8 mouse cellular contexts compared by ENCODE assay signal in genomic region chr8:105217926-105218522, GRCm38 (mm10). TPM values are rescaled to one million over a fixed set of nuclear protein-coding genes. Genes with fewer than 3 reads are reported as not detected.
DNase-seq lines count a peak whose midpoint lies in the region; ATAC-seq and TF ChIP-seq lines count a peak whose summit lies in the region.
"Had no signal": no experiment of that assay in that cellular context is flagged by ENCODE, and none has a peak within 500 bp of the region (broad histone marks: within the 10 kb centered on the region; RNA-seq: fewer than 3 reads in every experiment).

No protein-coding gene starts in this region.

- no peaks in the 10 kb centered on the region for H3K9me3 ChIP-seq in ES-Bruce4 (replicated peaks; ENCODE audit: control insufficient read depth, insufficient read depth, low read length, poor library complexity, severe bottlenecking)
- no peaks in the 10 kb centered on the region for H3K9me3 ChIP-seq in hindbrain, embryonic 15.5 days
- H3K9me3 ChIP-seq: stomach, embryonic 15.5 days had no signal

- H3K27me3 ChIP-seq in ES-Bruce4 (ENCODE audit: control insufficient read depth, insufficient read depth, low read length, poor library complexity, severe bottlenecking) = no peaks in the 10 kb centered on the region
- H3K27me3 ChIP-seq in hindbrain, embryonic 15.5 days = no peaks in the 10 kb centered on the region
- H3K27me3 ChIP-seq: stomach, embryonic 15.5 days had no signal

- peak; percentile 81 for DNase-seq in layer of hippocampus, adult 9-10 months (ENCODE audit: low spot score)
- DNase-seq in layer of hippocampus, postnatal 36 days = no peak
- peak; percentile 75 for DNase-seq in ZHBTc4 (ENCODE audit: low read depth, low spot score)
- DNase-seq in retina, adult 2 months (ENCODE audit: low read depth, low spot score) = peak; percentile 34
- DNase-seq in frontal cortex, postnatal 25 days (ENCODE audit: low spot score in 2 of 2) = no peak

- 86% methylated on average over 5 of the region's 5 CpGs for WGBS in hindbrain, embryonic 15.5 days

- H3K4me1 ChIP-seq in ES-Bruce4 (ENCODE audit: control insufficient read depth, insufficient read depth, low read length) = no peaks in the 10 kb centered on the region
- H3K4me1 ChIP-seq in hindbrain, embryonic 15.5 days (replicated peaks) = no peaks in the 10 kb centered on the region
- H3K4me1 ChIP-seq: stomach, embryonic 15.5 days had no signal

- no peak for TF ChIP-seq EP300 in ES-Bruce4 (IDR thresholded peaks at IDR 0.05; ENCODE audit: insufficient read depth, low read depth, low read length)

- peak; percentile 68; the same call in 1 of the 2 replicates for ATAC-seq in hindbrain, embryonic 15.5 days (ENCODE audit: low FRiP score, low read depth)

- TF ChIP-seq CTCF in ES-Bruce4 (IDR thresholded peaks at IDR 0.05; ENCODE audit: low read depth, low read length) = peak; percentile 33

- H3K4me2 ChIP-seq in hindbrain, embryonic 15.5 days = no peak overlapping the region
- H3K4me2 ChIP-seq: stomach, embryonic 15.5 days had no signal

- H3K4me3 ChIP-seq in ES-Bruce4 (ENCODE audit: low read depth, low read length) = no peak overlapping the region
- no peak overlapping the region for H3K4me3 ChIP-seq in hindbrain, embryonic 15.5 days
- H3K4me3 ChIP-seq: stomach, embryonic 15.5 days had no signal

- H3K36me3 ChIP-seq in ES-Bruce4 (ENCODE audit: control insufficient read depth, insufficient read depth, low read length, poor library complexity, severe bottlenecking) = 0 out of 2 replicates have a peak, but pooled peaks cover 3% of the 10 kb centered on the region
- H3K36me3 ChIP-seq in hindbrain, embryonic 15.5 days = no peaks in the 10 kb centered on the region
- H3K36me3 ChIP-seq: stomach, embryonic 15.5 days had no signal

- no peak overlapping the region for H3K27ac ChIP-seq in ES-Bruce4 (ENCODE audit: insufficient read depth, low read length)
- H3K27ac ChIP-seq in hindbrain, embryonic 15.5 days (replicated peaks) = no peak overlapping the region
- H3K27ac ChIP-seq: stomach, embryonic 15.5 days had no signal

- no peak for TF ChIP-seq POLR2A in ES-Bruce4 (IDR thresholded peaks at IDR 0.05; ENCODE audit: insufficient read depth, low read length)

- peak overlapping the region; percentile 21 for H3K9ac ChIP-seq in ES-Bruce4 (ENCODE audit: low read depth, poor library complexity, severe bottlenecking)
- H3K9ac ChIP-seq in hindbrain, embryonic 15.5 days = no peak overlapping the region
- H3K9ac ChIP-seq: stomach, embryonic 15.5 days had no signal

RNA-seq across cellular contexts. Expression of gene D230025D16Rik, which starts 6.9 kb away (rescaled TPM):
- 10 to 100 TPM; 36.5 to 39.2 TPM for total RNA-seq in layer of hippocampus, postnatal 36 days (2021)
- 88.0 and 90.7 TPM in 2 replicates for polyA plus RNA-seq in ES-Bruce4 (2011; ENCODE audit: insufficient read depth, insufficient read length, low read depth, missing spikeins)
- polyA plus RNA-seq in hindbrain, embryonic 15.5 days (2015; fragmentation: Nextera tagmentation; extraction: Ambion mirVana) = 28.5 and 29.2 TPM in 2 replicates

RNA-seq across cellular contexts. Expression of gene B3gnt9, which starts 36.9 kb away (rescaled TPM):
- 1 to 10 TPM; 2.2 to 2.6 TPM for total RNA-seq in layer of hippocampus, postnatal 36 days (2021)
- 0.37 and 0.67 TPM in 2 replicates for polyA plus RNA-seq in ES-Bruce4 (2011; ENCODE audit: insufficient read depth, insufficient read length, low read depth, missing spikeins)
- polyA plus RNA-seq in hindbrain, embryonic 15.5 days (2015; fragmentation: Nextera tagmentation; extraction: Ambion mirVana) = 9.9 TPM in 2 replicates

RNA-seq across cellular contexts. Expression of gene Tradd, which starts 46.4 kb away (rescaled TPM):
- total RNA-seq in layer of hippocampus, postnatal 36 days (2021) = 1 to 10 TPM; 8.2 to 9.0 TPM
- 4.7 and 5.6 TPM in 2 replicates for polyA plus RNA-seq in ES-Bruce4 (2011; ENCODE audit: insufficient read depth, insufficient read length, low read depth, missing spikeins)
- 18.3 and 19.3 TPM in 2 replicates for polyA plus RNA-seq in hindbrain, embryonic 15.5 days (2015; fragmentation: Nextera tagmentation; extraction: Ambion mirVana)

RNA-seq across cellular contexts. Expression of gene Fbxl8, which starts 46.4 kb away (rescaled TPM):
- 1 to 10 TPM; 1.0 TPM for total RNA-seq in layer of hippocampus, postnatal 36 days (2021)
- polyA plus RNA-seq in ES-Bruce4 (2011; ENCODE audit: insufficient read depth, insufficient read length, low read depth, missing spikeins) = 1.5 and 1.9 TPM in 2 replicates
- 1.3 and 1.6 TPM in 2 replicates for polyA plus RNA-seq in hindbrain, embryonic 15.5 days (2015; fragmentation: Nextera tagmentation; extraction: Ambion mirVana)

RNA-seq across cellular contexts. Expression of gene Cbfb, which starts 47.5 kb away (rescaled TPM):
- total RNA-seq in layer of hippocampus, postnatal 36 days (2021) = 10 to 100 TPM; 20.1 to 24.7 TPM
- polyA plus RNA-seq in ES-Bruce4 (2011; ENCODE audit: insufficient read depth, insufficient read length, low read depth, missing spikeins) = 77.5 and 85.5 TPM in 2 replicates
- 28.8 and 29.0 TPM in 2 replicates for polyA plus RNA-seq in hindbrain, embryonic 15.5 days (2015; fragmentation: Nextera tagmentation; extraction: Ambion mirVana)

Comparison
In these comparisons a context has a peak if more than half of its experiments do, and no peak if none do; other contexts are left out.
1. DNase-seq: peak in layer of hippocampus, adult 9-10 months (single experiment), ZHBTc4 (single experiment) and retina, adult 2 months (single experiment); none in layer of hippocampus, postnatal 36 days (0 of 2) and frontal cortex, postnatal 25 days (0 of 2).